Comparison of ENCODE assay signal across 8 mouse cellular contexts in the genomic region with DNA sequence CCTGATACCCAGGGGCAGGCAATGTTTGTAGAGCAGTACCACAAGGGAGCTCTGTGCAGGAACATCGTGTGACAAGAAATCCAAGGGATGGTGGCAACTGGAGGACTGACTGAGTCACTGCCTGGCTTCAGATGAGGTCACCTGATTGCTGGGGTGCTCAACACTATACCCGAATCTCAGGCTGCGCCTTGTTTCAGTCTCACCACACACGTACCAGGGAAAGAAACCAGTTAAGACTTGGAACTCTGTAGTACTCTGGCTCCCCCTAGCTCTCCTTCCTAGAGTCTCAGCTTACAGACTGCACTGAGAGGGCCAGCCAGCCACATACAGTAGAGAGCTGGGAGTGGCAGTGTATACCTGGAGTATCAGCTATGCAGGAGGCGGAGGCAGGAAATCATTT. TPM values are rescaled to one million over a fixed set of nuclear protein-coding genes. Genes with fewer than 3 reads are reported as not detected.
DNase-seq lines count a peak whose midpoint lies in the region; ATAC-seq and TF ChIP-seq lines count a peak whose summit lies in the region.

No protein-coding gene starts in this region.

- H3K27ac ChIP-seq in intestine, embryonic 15.5 days, result no peak overlapping the region
- no peak overlapping the region for H3K27ac ChIP-seq in midbrain, embryonic 15.5 days
- H3K27ac ChIP-seq in stomach, embryonic 16.5 days (ENCODE audit: low read length), result no peak overlapping the region

- H3K27me3 ChIP-seq in E14TG2a.4 (ENCODE audit: insufficient read depth, low read length), result no peaks in the 10 kb centered on the region
- H3K27me3 ChIP-seq in intestine, embryonic 15.5 days (replicated peaks), result no peaks in the 10 kb centered on the region
- no peaks in the 10 kb centered on the region for H3K27me3 ChIP-seq in midbrain, embryonic 15.5 days (replicated peaks)
- no peaks in the 10 kb centered on the region for H3K27me3 ChIP-seq in stomach, embryonic 16.5 days (ENCODE audit: control insufficient read depth, insufficient read depth, low read length)

- no peak overlapping the region for H3K9ac ChIP-seq in intestine, embryonic 15.5 days
- no peak overlapping the region for H3K9ac ChIP-seq in midbrain, embryonic 15.5 days
- no peak overlapping the region for H3K9ac ChIP-seq in stomach, embryonic 16.5 days (ENCODE audit: low read length)

- DNase-seq in cerebellum, adult 9-10 months, result peak; percentile 62
- DNase-seq in cerebellum, postnatal 4 days (ENCODE audit: low spot score in 2 of 2), result no peak
- DNase-seq in embryo, embryonic 11 days, result peak; percentile 66
- DNase-seq in left cerebral cortex, adult 9 months (ENCODE audit: low spot score in 2 of 2), result peak; percentile 45 to 80

- H3K9me3 ChIP-seq in E14TG2a.4 (ENCODE audit: low read length), result no peaks in the 10 kb centered on the region
- no peaks in the 10 kb centered on the region for H3K9me3 ChIP-seq in intestine, embryonic 15.5 days
- no peaks in the 10 kb centered on the region for H3K9me3 ChIP-seq in midbrain, embryonic 15.5 days
- no peaks in the 10 kb centered on the region for H3K9me3 ChIP-seq in stomach, embryonic 16.5 days (replicated peaks; ENCODE audit: control insufficient read depth, low read length)

- no peak overlapping the region for H3K4me2 ChIP-seq in intestine, embryonic 15.5 days (replicated peaks)
- H3K4me2 ChIP-seq in midbrain, embryonic 15.5 days, result no peak overlapping the region
- H3K4me2 ChIP-seq in stomach, embryonic 16.5 days (ENCODE audit: low read depth, low read length), result no peak overlapping the region

- TF ChIP-seq CTCF in E14TG2a.4 (conservative IDR thresholded peaks at IDR 0.05; ENCODE audit: low read length), result peak; percentile 39

- H3K4me1 ChIP-seq in E14TG2a.4 (replicated peaks; ENCODE audit: low read depth, low read length), result peaks cover 54% of the 10 kb centered on the region
- H3K4me1 ChIP-seq in intestine, embryonic 15.5 days (replicated peaks), result no peaks in the 10 kb centered on the region
- H3K4me1 ChIP-seq in midbrain, embryonic 15.5 days, result no peaks in the 10 kb centered on the region
- no peaks in the 10 kb centered on the region for H3K4me1 ChIP-seq in stomach, embryonic 16.5 days (ENCODE audit: control insufficient read depth, insufficient read depth, low read length)

- ATAC-seq in intestine, embryonic 15.5 days, result peak; percentile 74
- 0 out of 2 replicates have a peak, but pooled peaks have one; percentile 52 for ATAC-seq in midbrain, embryonic 15.5 days (replicated peaks)
- peak; percentile 88 for ATAC-seq in stomach, embryonic 16.5 days (ENCODE audit: insufficient read depth, low FRiP score)

- H3K4me3 ChIP-seq in E14TG2a.4 (replicated peaks; ENCODE audit: low read length), result no peak overlapping the region
- no peak overlapping the region for H3K4me3 ChIP-seq in intestine, embryonic 15.5 days (replicated peaks)
- no peak overlapping the region for H3K4me3 ChIP-seq in midbrain, embryonic 15.5 days
- no peak overlapping the region for H3K4me3 ChIP-seq in stomach, embryonic 16.5 days (replicated peaks; ENCODE audit: low read length)

- WGBS in intestine, embryonic 15.5 days, result 69% methylated on average over 5 of the region's 5 CpGs
- 68% methylated on average over 5 of the region's 5 CpGs for WGBS in midbrain, embryonic 15.5 days
- WGBS in stomach, embryonic 16.5 days, result 64% methylated on average over 5 of the region's 5 CpGs

- H3K36me3 ChIP-seq in E14TG2a.4 (ENCODE audit: insufficient read depth, low read length), result peaks cover 96% of the 10 kb centered on the region
- peaks cover 55% of the 10 kb centered on the region for H3K36me3 ChIP-seq in intestine, embryonic 15.5 days
- H3K36me3 ChIP-seq in midbrain, embryonic 15.5 days (replicated peaks), result peaks cover 62% of the 10 kb centered on the region
- peaks cover 31% of the 10 kb centered on the region for H3K36me3 ChIP-seq in stomach, embryonic 16.5 days (ENCODE audit: control insufficient read depth, insufficient read depth, low read length)

RNA-seq across cellular contexts. Expression of gene Mfsd10, which starts 5.9 kb away (rescaled TPM):
- polyA plus RNA-seq in intestine, embryonic 15.5 days (2015; fragmentation: Nextera tagmentation; extraction: Ambion mirVana), result 108 and 127 TPM in 2 replicates
- polyA plus RNA-seq in midbrain, embryonic 15.5 days (2015; fragmentation: Nextera tagmentation; extraction: Ambion mirVana), result 106 and 118 TPM in 2 replicates
- 118 and 151 TPM in 2 replicates for polyA plus RNA-seq in stomach, embryonic 16.5 days (2015; fragmentation: Nextera tagmentation; extraction: Ambion mirVana)

RNA-seq across cellular contexts. Expression of gene Nop14, which starts 17.0 kb away (rescaled TPM):
- 24.8 and 27.8 TPM in 2 replicates for polyA plus RNA-seq in intestine, embryonic 15.5 days (2015; fragmentation: Nextera tagmentation; extraction: Ambion mirVana)
- 20.2 and 21.1 TPM in 2 replicates for polyA plus RNA-seq in midbrain, embryonic 15.5 days (2015; fragmentation: Nextera tagmentation; extraction: Ambion mirVana)
- 20.8 and 24.3 TPM in 2 replicates for polyA plus RNA-seq in stomach, embryonic 16.5 days (2015; fragmentation: Nextera tagmentation; extraction: Ambion mirVana)

RNA-seq across cellular contexts. Expression of gene Grk4, which starts 17.2 kb away (rescaled TPM):
- 2.6 TPM in 2 replicates for polyA plus RNA-seq in intestine, embryonic 15.5 days (2015; fragmentation: Nextera tagmentation; extraction: Ambion mirVana)
- polyA plus RNA-seq in midbrain, embryonic 15.5 days (2015; fragmentation: Nextera tagmentation; extraction: Ambion mirVana), result 2.7 and 2.8 TPM in 2 replicates
- polyA plus RNA-seq in stomach, embryonic 16.5 days (2015; fragmentation: Nextera tagmentation; extraction: Ambion mirVana), result 2.1 TPM in 2 replicates

Comparison
In these comparisons a context has a peak if more than half of its experiments do, and no peak if none do; other contexts are left out.
1. DNase-seq: peak in cerebellum, adult 9-10 months (single experiment), embryo, embryonic 11 days (single experiment) and left cerebral cortex, adult 9 months (2 of 2); none in cerebellum, postnatal 4 days (0 of 2).
2. Peak in every context shown above with its lines, with median percentiles within 50 percentile points of each other: ATAC-seq.